Mouse (Mus musculus) kidney, adult 2 months (tissue): Measurements from ENCODE around the gene Stam. TPM values are rescaled to one million over a fixed set of nuclear protein-coding genes. Genes with fewer than 3 reads are reported as not detected.

Experiments
- DNase-seq: peaks from one replicate; pipeline ENCODE4 v3.0.0; 2021
- H3K27ac ChIP-seq: fragments of 200-500 bp; 2 replicates; pipeline ENCODE4 v1.5.1; 2012; ENCODE audit warnings: low read depth, low read length, control low read depth, inconsistent platforms; ENCODE audit not compliant: insufficient read depth
- H3K27me3 ChIP-seq: fragments of 200-500 bp; replicated peaks from 2 replicates; pipeline ENCODE4 v1.6.1; 2012; ENCODE audit warnings: mild to moderate bottlenecking, moderate library complexity, low read length, inconsistent platforms; ENCODE audit not compliant: control insufficient read depth, insufficient read depth
- H3K36me3 ChIP-seq: fragments of 200-500 bp; 2 replicates; pipeline ENCODE4 v1.6.1; 2012; ENCODE audit warnings: mild to moderate bottlenecking, moderate library complexity, low read length, inconsistent platforms; ENCODE audit not compliant: control insufficient read depth, insufficient read depth
- H3K4me1 ChIP-seq: fragments of 200-500 bp; 2 replicates; pipeline ENCODE4 v1.6.1; 2011; ENCODE audit warnings: low read length; ENCODE audit not compliant: control insufficient read depth, insufficient read depth
- H3K4me3 ChIP-seq: fragments of 200-500 bp; 2 replicates; pipeline ENCODE4 v1.5.1; 2011; ENCODE audit warnings: mild to moderate bottlenecking, low read depth, low read length, control low read depth; ENCODE audit not compliant: insufficient read depth
- CTCF ChIP-seq: fragments of 200-500 bp; conservative IDR thresholded peaks from 2 replicates; pipeline ENCODE4 v1.5.1; 2011; ENCODE audit warnings: low read depth, mild to moderate bottlenecking, control low read depth, low read length, moderate library complexity, mixed read lengths; ENCODE audit not compliant: insufficient read depth, insufficient read length
- POLR2A ChIP-seq: fragments of 200-500 bp; IDR thresholded peaks from one replicate; pipeline ENCODE4 v1.6.1; 2011; ENCODE audit warnings: low read depth, low read length, control low read depth
- WGBS: fragments of 180-500 bp; shearing (Covaris S2); methylation state at CpG from one replicate; pipeline ENCODE4 v1.1.7; 2018; 5-methylcytosine and 5-hydroxymethylcytosine counted together
- polyA plus RNA-seq: library from polyadenylated mRNA; depleted of rRNA; stranded (reverse); fragments of >200 nt; gene quantifications from 2 replicates; pipeline ENCODE4 v1.2.3, GENCODE M21; 2012

Stam gene
- polyA plus RNA-seq, 1 experiment: 14.2 TPM

DNA sequence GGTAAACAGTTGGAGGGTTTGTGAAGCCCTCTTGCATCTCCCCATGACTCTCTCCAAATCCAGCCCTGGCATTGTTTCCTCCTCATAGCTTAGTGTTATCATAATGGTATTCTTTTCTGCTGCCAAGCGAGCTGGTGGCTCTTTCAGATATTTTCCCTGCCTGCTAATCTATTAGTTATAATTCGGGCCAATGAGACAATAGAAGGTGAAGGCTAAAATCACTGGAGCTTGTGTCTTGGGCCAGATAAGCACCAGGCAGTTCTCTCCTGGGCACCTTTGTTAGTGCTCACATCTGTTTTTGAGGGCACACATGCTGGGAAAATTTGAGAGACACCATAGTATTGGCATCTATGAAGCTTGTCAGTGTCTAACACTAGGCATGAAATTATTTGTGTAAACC lies 91.2 kb downstream of the Stam start:
- Histone ChIP-seq H3K36me3 (no peaks in the 10 kb centered on the region), H3K4me1 (no peaks in the 10 kb centered on the region), H3K4me3 (no peak overlapping the region), H3K27me3 (no peaks in the 10 kb centered on the region), H3K27ac (no peak overlapping the region)
- 80% methylated on average over 2 of the region's 2 CpGs for whole genome bisulfite sequencing
- no peak for DNase-seq
- TF ChIP-seq CTCF: no peak
- no peak for TF ChIP-seq POLR2A

GRCm38 (mm10) chr2:14165618-14166344 lies 91.9 kb downstream of the Stam start:
- DNase-seq: no peak
- Histone ChIP-seq H3K36me3 (no peaks in the 10 kb centered on the region), H3K4me3 (no peak overlapping the region), H3K27me3 (no peaks in the 10 kb centered on the region), H3K4me1 (no peaks in the 10 kb centered on the region), H3K27ac (no peak overlapping the region)
- TF ChIP-seq CTCF: no peak
- no peak for TF ChIP-seq POLR2A
- WGBS: 68% methylated on average over 3 of the region's 3 CpGs

DNA sequence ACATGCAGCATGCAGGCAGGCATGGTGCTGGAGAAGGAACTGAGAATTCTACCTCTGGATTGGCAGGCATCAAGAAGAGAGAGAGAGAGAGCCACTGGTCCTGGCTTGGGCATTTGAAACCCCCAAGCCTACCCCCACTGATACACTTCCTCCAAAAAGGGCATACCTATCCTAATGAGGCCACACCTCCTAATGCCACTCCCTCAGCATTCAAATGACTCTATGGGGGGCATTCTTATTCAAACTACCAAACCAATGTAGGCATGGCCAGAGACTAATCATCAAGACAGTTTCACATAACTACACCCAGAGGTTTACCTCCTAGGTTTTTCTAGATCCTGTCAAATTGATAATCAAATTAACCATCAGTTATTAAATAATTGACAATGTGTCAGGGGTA lies 93.8 kb downstream of the Stam start:
- DNase-seq: no peak
- no peaks in the 10 kb centered on the region for H3K36me3 ChIP-seq
- no peak for TF ChIP-seq CTCF
- no peak for TF ChIP-seq POLR2A
- no peaks in the 10 kb centered on the region for H3K4me1 ChIP-seq
- H3K27ac ChIP-seq: no peak overlapping the region
- H3K4me3 ChIP-seq: no peak overlapping the region
- H3K27me3 ChIP-seq: no peaks in the 10 kb centered on the region

DNA sequence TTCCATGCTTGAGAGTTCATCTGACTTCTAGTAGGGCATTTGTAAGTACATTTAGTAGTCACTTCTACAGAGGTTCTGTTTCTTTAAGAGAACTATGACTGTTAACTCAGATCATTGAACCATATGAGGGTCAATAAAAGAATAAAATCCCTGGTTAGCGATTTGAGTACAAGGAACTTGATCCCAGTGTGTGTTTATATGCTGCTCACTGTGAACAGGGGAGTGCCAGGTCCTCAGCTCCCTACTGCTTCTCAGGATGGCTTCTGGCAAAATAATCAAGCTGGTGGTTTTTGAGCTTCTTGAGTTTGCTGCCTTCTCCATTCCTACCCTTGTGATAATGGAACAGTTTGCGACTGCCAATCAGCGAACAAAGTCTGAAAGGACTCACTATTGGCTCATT lies 100.4 kb downstream of the Stam start, which contains the start of gene Tmem236:
TSS of gene Tmem236 (plus strand) at position 190 of the 400 bp plus-strand sequence.
- Histone ChIP-seq H3K27me3 (no peaks in the 10 kb centered on the region), H3K36me3 (no peaks in the 10 kb centered on the region), H3K4me3 (no peak within 1 kb of the TSS), H3K27ac (no peak within 1 kb of the TSS), H3K4me1 (no peaks in the 10 kb centered on the region)
- TF ChIP-seq CTCF (no peak), POLR2A (no peak)
- 48% methylated on average over 3 of the region's 3 CpGs for WGBS
- DNase-seq: no peak

- Histone ChIP-seq H3K36me3 (no peaks in the 10 kb centered on the region), H3K27ac (no peak overlapping the region), H3K4me3 (no peak overlapping the region), H3K27me3 (no peaks in the 10 kb centered on the region), H3K4me1 (no peaks in the 10 kb centered on the region)
- no peak for TF ChIP-seq CTCF
- no peak for TF ChIP-seq POLR2A
- DNase-seq: no peak
- WGBS: 79% methylated on average over 2 of the region's 2 CpGs
Observed at GRCm38 (mm10) chr2:14176460-14177193, 102.7 kb downstream of the Stam start.

DNA sequence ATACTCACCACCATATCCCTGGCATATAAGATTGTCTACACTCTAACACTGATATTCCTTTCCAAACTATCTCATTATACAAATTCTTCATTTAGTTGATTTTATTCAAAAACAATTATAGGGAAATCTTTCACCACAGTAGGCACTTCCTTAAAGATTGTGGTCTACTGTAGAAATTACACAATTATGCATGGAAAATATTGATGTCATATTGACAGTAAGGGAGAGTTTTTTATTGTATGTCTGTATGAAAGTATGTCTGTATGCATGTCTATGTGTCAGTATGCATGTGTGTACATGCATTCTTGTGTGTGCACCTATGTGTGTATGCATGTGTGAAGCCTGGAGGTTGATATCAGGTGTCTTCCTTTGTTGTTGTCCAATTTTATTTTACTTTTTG lies 110.5 kb downstream of the Stam start:
- DNase-seq: no peak

GRCm38 (mm10) chr2:14190684-14191083 lies 116.8 kb downstream of the Stam start:
- TF ChIP-seq POLR2A (no peak), CTCF (no peak)
- 47% methylated on average over 4 of the region's 4 CpGs for WGBS
- H3K4me3 ChIP-seq: no peak overlapping the region
- no peaks in the 10 kb centered on the region for H3K27me3 ChIP-seq
- H3K27ac ChIP-seq: no peak overlapping the region
- H3K36me3 ChIP-seq: no peaks in the 10 kb centered on the region
- no peaks in the 10 kb centered on the region for H3K4me1 ChIP-seq
- no peak for DNase-seq

More for the DNA sequence above, 110.5 kb downstream of the Stam start:
- TF ChIP-seq CTCF (no peak), POLR2A (no peak)
- Histone ChIP-seq H3K36me3 (no peaks in the 10 kb centered on the region), H3K27me3 (no peaks in the 10 kb centered on the region), H3K4me3 (no peak overlapping the region), H3K4me1 (no peaks in the 10 kb centered on the region), H3K27ac (no peak overlapping the region)
